Mouse (Mus musculus) myocyte (in vitro differentiated cells): ENCODE measurements around the gene Usp32.
"Not testable (repeated sequence)": the region's sequence is repeated elsewhere in the genome, so short reads cannot be mapped to it uniquely, and the experiment has no call there.

Experiments used
- CEBPB ChIP-seq: IDR thresholded peaks from 2 replicates; pipeline ENCODE4 v1.6.1; 2011; ENCODE audit warnings: mild to moderate bottlenecking, moderate library complexity; ENCODE audit not compliant: poor library complexity, insufficient read depth, severe bottlenecking
- E2F4 ChIP-seq: IDR thresholded peaks from one replicate; pipeline ENCODE4 v1.6.1; 2011; ENCODE audit warnings: mild to moderate bottlenecking, control low read depth, moderate library complexity; ENCODE audit not compliant: insufficient read depth
- POLR2A ChIP-seq: IDR thresholded peaks from one replicate; pipeline ENCODE4 v1.6.1; 2011; ENCODE audit warnings: low read depth, mild to moderate bottlenecking, control low read depth, moderate library complexity; ENCODE audit not compliant: insufficient read length
- USF1 ChIP-seq: IDR thresholded peaks from one replicate; pipeline ENCODE4 v1.6.1; 2011; ENCODE audit warnings: low read depth, mild to moderate bottlenecking, control low read depth, moderate library complexity

DNA sequence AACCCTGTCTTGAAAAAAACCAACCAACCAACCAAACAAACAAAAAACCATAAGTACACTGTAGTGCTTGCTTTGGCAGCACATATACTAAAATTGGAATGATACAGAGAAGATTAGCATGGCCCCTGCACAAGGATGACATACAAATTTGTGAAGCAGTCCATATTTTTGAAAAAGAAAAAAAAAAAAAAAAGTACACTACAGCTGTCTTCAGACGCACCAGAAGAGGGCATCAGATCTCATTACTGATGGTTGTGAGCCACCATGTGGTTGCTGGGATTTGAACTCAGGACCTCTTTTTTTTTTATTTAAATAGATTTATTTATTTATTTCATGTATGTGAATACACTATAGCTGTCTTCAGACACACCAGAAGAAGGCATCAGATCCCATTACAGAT, 23.1 kb upstream of the Usp32 start:
- not testable (repeated sequence) for TF ChIP-seq E2F4, POLR2A, USF1, CEBPB
